Mouse (Mus musculus): ENCODE data around the gene Snd1.

DNA sequence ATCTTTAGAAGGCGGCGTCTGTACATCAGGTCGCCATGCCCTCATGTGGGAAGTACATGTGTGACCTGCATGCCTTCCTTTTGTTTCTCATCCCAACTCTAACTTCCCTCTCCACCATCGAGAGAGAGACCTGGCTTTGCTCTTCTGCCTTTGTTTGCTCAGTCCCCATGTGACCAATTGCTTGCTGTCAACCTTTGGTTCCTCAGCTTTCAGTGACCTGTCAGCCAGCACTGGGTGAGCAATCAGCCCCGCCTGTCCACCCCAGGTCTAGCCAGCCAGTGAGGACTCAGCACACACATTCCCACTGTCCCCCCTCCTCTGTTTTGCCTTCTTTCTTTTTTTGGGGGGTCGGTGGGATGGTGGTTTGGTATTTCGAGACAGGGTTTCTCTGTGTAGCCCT is 29.7 kb downstream of the Snd1 start:
- TF ChIP-seq CTCF (IDR thresholded peaks at IDR 0.05; ENCODE audit: low read depth) (no peak), EP300 (IDR thresholded peaks at IDR 0.05; ENCODE audit: low read depth) (no peak)

Measured in liver, postnatal 0 days (tissue).